10 mouse cellular contexts compared by ENCODE assay signal in the genomic region with DNA sequence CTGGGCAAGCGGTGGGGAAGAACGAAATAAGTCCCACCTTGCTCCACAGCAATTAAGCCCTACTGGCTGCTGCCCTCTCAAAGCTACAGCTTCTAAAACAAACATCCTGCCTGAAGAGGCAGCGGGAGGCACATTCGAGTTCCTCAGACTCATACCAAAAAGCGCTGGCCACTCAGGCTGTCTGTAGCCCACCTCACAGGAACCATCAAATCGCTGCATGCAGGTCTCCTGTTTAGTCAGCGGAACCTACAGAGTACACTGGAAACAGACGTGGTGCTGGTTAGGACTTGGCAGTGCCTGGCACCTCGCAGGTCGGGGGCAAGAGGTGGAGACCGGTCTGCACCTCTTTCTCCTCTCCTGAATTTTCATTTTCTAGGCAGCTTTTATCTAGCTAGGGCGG. TPM values are rescaled to one million over a fixed set of nuclear protein-coding genes. Genes with fewer than 3 reads are reported as not detected.
DNase-seq lines count a peak whose midpoint lies in the region; ATAC-seq and TF ChIP-seq lines count a peak whose summit lies in the region.
"Had no signal": no experiment of that assay in that cellular context is flagged by ENCODE, and none has a peak within 500 bp of the region (broad histone marks: within the 10 kb centered on the region; RNA-seq: fewer than 3 reads in every experiment).

No protein-coding gene starts in this region.

- peaks cover 36% of the 10 kb centered on the region for H3K36me3 ChIP-seq in embryonic facial prominence, embryonic 13.5 days
- H3K36me3 ChIP-seq in hindbrain, embryonic 15.5 days, result peaks cover 19% of the 10 kb centered on the region
- H3K36me3 ChIP-seq in neural tube, embryonic 13.5 days, result peaks cover 38% of the 10 kb centered on the region

- no peak for ATAC-seq in embryonic facial prominence, embryonic 13.5 days (ENCODE audit: insufficient number of reproducible peaks, insufficient read depth, low FRiP score, low TSS enrichment, low read depth)
- ATAC-seq in hindbrain, embryonic 15.5 days (ENCODE audit: low FRiP score, low read depth), result no peak
- ATAC-seq in neural tube, embryonic 13.5 days (ENCODE audit: low read depth), result no peak
- no peak for ATAC-seq in inflammation-experienced regulatory T-cells, adult 6 months
- ATAC-seq: CD4-positive, CD25-positive, alpha-beta regulatory T cell, adult 4 months; intestine, embryonic 16.5 days had no signal

- H3K27ac ChIP-seq in layer of hippocampus, adult 2 months, result peak overlapping the region; percentile 85
- H3K27ac ChIP-seq in embryonic facial prominence, embryonic 13.5 days, result peak overlapping the region; percentile 48; the same call in 1 of the 2 replicates
- peak overlapping the region; percentile 95 for H3K27ac ChIP-seq in hindbrain, embryonic 15.5 days (replicated peaks)
- peak overlapping the region; percentile 97 for H3K27ac ChIP-seq in neural tube, embryonic 13.5 days (replicated peaks)

- no peaks in the 10 kb centered on the region for H3K27me3 ChIP-seq in embryonic facial prominence, embryonic 13.5 days
- no peaks in the 10 kb centered on the region for H3K27me3 ChIP-seq in hindbrain, embryonic 15.5 days
- no peaks in the 10 kb centered on the region for H3K27me3 ChIP-seq in neural tube, embryonic 13.5 days

- WGBS in embryonic facial prominence, embryonic 13.5 days, result 75% methylated on average over 12 of the region's 12 CpGs
- WGBS in hindbrain, embryonic 15.5 days, result 59% methylated on average over 12 of the region's 12 CpGs
- WGBS in neural tube, embryonic 13.5 days, result 65% methylated on average over 12 of the region's 12 CpGs

- TF ChIP-seq CTCF in layer of hippocampus, adult 2 months (conservative IDR thresholded peaks at IDR 0.05), result no peak

- H3K4me2 ChIP-seq in embryonic facial prominence, embryonic 13.5 days, result no peak overlapping the region
- H3K4me2 ChIP-seq in hindbrain, embryonic 15.5 days, result no peak overlapping the region
- H3K4me2 ChIP-seq in neural tube, embryonic 13.5 days, result no peak overlapping the region

- no peak for DNase-seq in layer of hippocampus, adult 2 months (ENCODE audit: low spot score in 2 of 2)
- no peak for DNase-seq in layer of hippocampus, postnatal 25 days (ENCODE audit: extremely low spot score in 1 of 2, low spot score in 1 of 2)
- no peak for DNase-seq in right cerebral cortex, postnatal 25 days
- DNase-seq in frontal cortex, postnatal 25 days (ENCODE audit: low spot score in 2 of 2), result no peak

- peaks cover 3% of the 10 kb centered on the region; the same call in 1 of the 2 replicates for H3K9me3 ChIP-seq in embryonic facial prominence, embryonic 13.5 days
- no peaks in the 10 kb centered on the region for H3K9me3 ChIP-seq in hindbrain, embryonic 15.5 days
- no peaks in the 10 kb centered on the region for H3K9me3 ChIP-seq in neural tube, embryonic 13.5 days

- H3K4me1 ChIP-seq in embryonic facial prominence, embryonic 13.5 days, result peaks cover 44% of the 10 kb centered on the region
- H3K4me1 ChIP-seq in hindbrain, embryonic 15.5 days (replicated peaks), result peaks cover 68% of the 10 kb centered on the region
- H3K4me1 ChIP-seq in neural tube, embryonic 13.5 days (replicated peaks), result peaks cover 92% of the 10 kb centered on the region

- no peak overlapping the region for H3K4me3 ChIP-seq in layer of hippocampus, adult 2 months
- H3K4me3 ChIP-seq in embryonic facial prominence, embryonic 13.5 days, result no peak overlapping the region
- no peak overlapping the region for H3K4me3 ChIP-seq in hindbrain, embryonic 15.5 days
- no peak overlapping the region for H3K4me3 ChIP-seq in neural tube, embryonic 13.5 days

- no peak overlapping the region for H3K9ac ChIP-seq in embryonic facial prominence, embryonic 13.5 days
- no peak overlapping the region for H3K9ac ChIP-seq in hindbrain, embryonic 15.5 days
- peak overlapping the region; percentile 27 for H3K9ac ChIP-seq in neural tube, embryonic 13.5 days

RNA-seq across cellular contexts. Expression of a gene that starts 12.2 kb away (rescaled TPM):
- 10 to 100 TPM; 82.0 to 83.6 TPM for total RNA-seq in layer of hippocampus, adult 2 months (2021)
- total RNA-seq in layer of hippocampus, postnatal 25 days (2021), result 10 to 100 TPM; 90.6 to 99.8 TPM
- polyA plus RNA-seq in embryonic facial prominence, embryonic 13.5 days (2015; fragmentation: Nextera tagmentation; extraction: Ambion mirVana), result 23.7 and 25.8 TPM in 2 replicates
- 66.2 and 68.6 TPM in 2 replicates for polyA plus RNA-seq in hindbrain, embryonic 15.5 days (2015; fragmentation: Nextera tagmentation; extraction: Ambion mirVana)
- polyA plus RNA-seq in neural tube, embryonic 13.5 days (2015; fragmentation: Nextera tagmentation; extraction: Ambion mirVana), result 60.5 and 67.6 TPM in 2 replicates
- 1 to 10 TPM in 2 of 3 experiments, under 1 TPM in 1; 0.80 to 2.0 (median 1.9) TPM for polyA plus RNA-seq in inflammation-experienced regulatory T-cells, adult 6 months (2017; shearing (Covaris generic))
